Mouse (Mus musculus): ENCODE results near the gene Gas7. TPM values are rescaled to one million over a fixed set of nuclear protein-coding genes. Genes with fewer than 3 reads are reported as not detected.

The Gas7 gene
- polyA plus RNA-seq, 1 experiment from 2014 or later: 57.8 TPM

DNA sequence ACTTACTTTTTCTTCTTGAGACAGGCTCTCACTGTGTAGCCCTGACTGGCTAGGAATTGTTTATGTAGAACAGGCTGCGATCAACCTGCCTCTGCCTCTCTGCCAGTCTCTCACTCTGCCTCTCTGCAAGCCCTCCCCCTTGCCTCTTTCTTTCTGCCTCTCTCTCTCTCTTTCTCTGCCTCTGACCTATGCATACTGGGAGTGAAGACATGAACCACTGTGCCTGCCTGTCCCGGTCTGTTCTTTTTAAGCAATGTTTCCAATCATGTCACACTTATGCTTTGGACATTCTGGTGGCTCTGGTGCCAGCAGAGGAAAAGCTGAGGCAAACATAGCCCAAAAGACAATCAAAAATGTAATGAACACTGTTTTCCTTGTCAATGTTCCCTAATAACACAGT is 69.5 kb downstream of the Gas7 start:
- Histone ChIP-seq H3K9me3 (no peaks in the 10 kb centered on the region), H3K4me3 (no peak overlapping the region), H3K36me3 (no peaks in the 10 kb centered on the region), H3K4me1 (peaks cover 13% of the 10 kb centered on the region; the same call in 1 of the 2 replicates), H3K4me2 (replicated peaks) (no peak overlapping the region), H3K27me3 (no peaks in the 10 kb centered on the region), H3K27ac (replicated peaks) (no peak overlapping the region), H3K9ac (replicated peaks) (no peak overlapping the region)
- 45% methylated on average over 2 of the region's 2 CpGs for WGBS
- no peak for ATAC-seq (replicated peaks)

DNA sequence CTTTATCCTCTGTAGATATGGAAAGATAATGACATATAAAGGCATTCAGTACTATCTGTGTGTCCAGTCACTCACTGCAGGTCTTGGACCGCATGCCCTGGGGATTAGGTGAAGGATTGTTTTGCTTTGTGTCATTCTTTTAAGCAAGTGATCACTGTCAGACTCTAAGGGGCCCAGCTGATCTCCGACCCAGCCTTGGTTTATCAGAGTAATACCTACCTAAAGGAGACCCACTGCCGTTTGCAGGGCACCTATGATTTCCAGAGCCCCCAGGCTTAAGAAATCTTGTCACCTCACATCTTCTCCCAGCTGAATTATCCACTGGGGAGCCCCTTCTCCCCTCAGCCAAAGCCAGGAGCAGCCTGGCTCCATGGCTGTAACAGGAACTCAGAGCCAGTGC is 70.6 kb downstream of the Gas7 start:
- Histone ChIP-seq H3K36me3 (no peaks in the 10 kb centered on the region), H3K4me3 (no peak overlapping the region), H3K9ac (replicated peaks) (no peak overlapping the region), H3K9me3 (no peaks in the 10 kb centered on the region), H3K4me2 (replicated peaks) (no peak overlapping the region), H3K4me1 (peaks cover 13% of the 10 kb centered on the region; the same call in 1 of the 2 replicates), H3K27me3 (no peaks in the 10 kb centered on the region), H3K27ac (replicated peaks) (no peak overlapping the region)
- WGBS: 61% methylated on average over 3 of the region's 3 CpGs
- ATAC-seq (replicated peaks): no peak

DNA sequence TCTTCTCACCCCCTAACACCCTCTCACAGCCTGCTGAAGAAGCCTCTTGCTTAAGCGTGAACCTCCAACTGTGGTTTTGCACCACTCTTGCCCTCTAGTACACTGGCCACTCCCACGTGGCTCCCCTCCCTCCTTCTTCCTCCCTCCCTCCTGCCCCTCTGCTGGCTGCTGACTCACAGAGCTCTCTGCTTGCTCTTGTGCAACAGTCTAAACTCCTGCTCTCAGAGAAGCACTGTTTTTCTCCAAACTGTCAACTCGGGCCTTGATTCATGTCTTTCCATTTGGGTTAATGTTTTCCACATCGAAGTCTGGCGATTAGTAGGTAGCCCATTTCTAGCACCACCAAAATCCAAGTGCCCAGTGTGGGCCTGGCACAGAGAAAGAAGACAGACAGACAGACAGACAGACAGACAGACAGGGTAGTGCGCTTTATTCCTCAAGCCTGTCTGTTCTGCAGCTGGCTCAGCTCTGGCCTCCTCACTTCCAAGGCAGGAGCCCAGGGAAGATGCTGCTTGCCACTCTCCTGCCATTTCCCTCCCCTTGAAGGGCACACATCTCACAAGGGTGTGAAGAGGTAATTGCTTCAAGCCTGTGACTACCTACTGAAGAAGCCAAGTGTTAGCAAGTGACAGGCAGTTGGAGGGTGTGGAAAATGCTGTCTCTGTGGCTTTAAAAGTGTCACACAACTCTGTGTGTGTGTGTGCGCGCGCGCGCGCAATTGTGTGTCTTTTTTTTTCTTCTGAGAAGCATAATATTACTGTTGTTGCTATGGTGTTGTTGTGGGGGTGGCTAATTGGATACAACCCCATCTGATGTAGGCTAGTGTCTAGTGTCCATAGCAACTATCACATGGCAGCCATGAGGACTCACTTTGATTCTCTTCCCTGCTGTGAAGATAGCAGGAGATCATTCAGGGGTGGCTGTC is 71.6 kb downstream of the Gas7 start:
- H3K4me3 ChIP-seq: no peak overlapping the region
- no peak for ATAC-seq (replicated peaks)
- WGBS: 80% methylated on average over 12 of the region's 12 CpGs

DNA sequence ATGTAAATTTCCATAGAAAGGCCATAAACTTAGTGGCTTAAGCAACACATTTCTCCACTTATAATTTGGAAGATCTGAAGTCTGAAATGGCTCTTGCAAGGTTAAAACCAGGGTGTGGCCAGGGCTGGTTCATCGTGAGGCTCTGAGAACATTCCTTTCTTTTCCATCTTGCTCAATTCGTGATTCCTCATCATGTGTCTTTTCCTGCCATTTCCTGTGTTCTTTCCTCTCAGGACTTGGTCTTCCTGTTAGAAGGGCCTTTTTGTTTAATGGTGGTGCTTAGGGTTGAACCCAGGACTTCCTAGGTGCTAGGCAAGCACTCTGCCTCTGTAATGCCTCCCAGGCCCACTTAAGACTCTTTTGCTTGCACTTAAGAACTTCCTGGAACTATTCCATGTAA is 76.0 kb downstream of the Gas7 start:
- ATAC-seq (replicated peaks): no peak
- H3K36me3 ChIP-seq: no peaks in the 10 kb centered on the region
- no peak overlapping the region for H3K9ac ChIP-seq (replicated peaks)
- no peak overlapping the region for H3K4me2 ChIP-seq (replicated peaks)
- H3K4me1 ChIP-seq: peaks cover 7% of the 10 kb centered on the region; the same call in 1 of the 2 replicates
- WGBS: 89% methylated on average over 2 of the region's 2 CpGs
- H3K27me3 ChIP-seq: no peaks in the 10 kb centered on the region
- no peak overlapping the region for H3K4me3 ChIP-seq
- H3K27ac ChIP-seq (replicated peaks): no peak overlapping the region
- no peaks in the 10 kb centered on the region for H3K9me3 ChIP-seq

More for the DNA sequence above, 71.6 kb downstream of the Gas7 start:
- Histone ChIP-seq H3K9me3 (no peaks in the 10 kb centered on the region), H3K27me3 (no peaks in the 10 kb centered on the region), H3K9ac (replicated peaks) (no peak overlapping the region), H3K4me2 (replicated peaks) (no peak overlapping the region), H3K36me3 (no peaks in the 10 kb centered on the region), H3K4me1 (peaks cover 13% of the 10 kb centered on the region; the same call in 1 of the 2 replicates), H3K27ac (replicated peaks) (no peak overlapping the region)

DNA sequence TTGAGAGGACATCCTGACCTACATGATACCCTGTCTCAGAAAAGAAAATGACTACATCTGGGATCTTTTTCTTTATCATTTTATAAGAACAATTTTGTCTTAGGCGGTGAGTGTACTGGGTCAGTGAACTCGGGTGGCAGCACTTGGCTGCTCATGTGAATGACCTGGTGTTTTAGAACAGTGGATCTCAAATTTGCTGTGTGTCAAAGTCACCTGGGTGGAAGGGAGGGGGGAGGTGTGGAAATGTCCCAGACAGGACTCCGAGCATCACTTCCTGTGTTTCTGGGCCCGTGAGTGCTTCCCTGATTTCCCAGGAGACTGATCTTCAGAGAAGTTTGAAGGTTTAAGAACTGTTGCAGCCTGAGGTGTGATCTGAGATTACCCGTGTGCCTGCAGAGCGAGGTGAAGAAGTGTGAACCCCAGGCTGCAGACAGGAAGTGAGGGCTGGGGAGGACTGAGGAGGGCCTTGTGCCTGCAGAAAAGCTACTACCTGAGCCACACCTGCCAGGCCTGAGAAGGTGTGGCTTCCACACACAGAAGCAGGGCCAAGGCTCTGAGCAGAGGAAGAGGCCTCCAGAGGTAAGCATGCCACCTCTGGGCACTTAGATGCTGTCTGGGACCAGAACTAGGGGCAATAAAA is 76.8 kb downstream of the Gas7 start:
- peaks cover 2% of the 10 kb centered on the region; the same call in 1 of the 2 replicates for H3K4me1 ChIP-seq
- 88% methylated on average over 6 of the region's 6 CpGs for WGBS
- no peak overlapping the region for H3K27ac ChIP-seq (replicated peaks)
- H3K36me3 ChIP-seq: no peaks in the 10 kb centered on the region
- no peaks in the 10 kb centered on the region for H3K27me3 ChIP-seq
- no peaks in the 10 kb centered on the region for H3K9me3 ChIP-seq
- H3K4me3 ChIP-seq: no peak overlapping the region
- no peak overlapping the region for H3K4me2 ChIP-seq (replicated peaks)
- ATAC-seq (replicated peaks): no peak
- H3K9ac ChIP-seq (replicated peaks): no peak overlapping the region

DNA sequence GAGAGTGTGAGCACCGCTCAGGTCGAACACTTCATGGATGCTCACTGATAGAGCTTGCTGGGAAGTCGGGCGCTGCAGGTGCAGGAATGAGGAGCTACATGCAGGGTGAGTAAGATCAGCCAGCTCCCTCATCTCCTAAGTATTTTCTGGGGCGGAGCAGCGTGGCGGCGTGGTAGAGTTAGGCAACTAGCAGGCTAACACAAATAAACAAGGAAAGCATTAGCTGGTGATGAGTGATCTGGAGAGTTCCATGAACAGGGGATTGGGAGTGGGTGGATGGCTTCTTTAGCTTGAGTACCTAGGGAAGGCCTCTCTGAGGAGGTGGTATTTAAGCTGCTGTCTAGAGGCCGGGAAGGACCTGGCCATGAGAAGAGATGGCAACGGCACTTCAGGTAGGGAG is 77.5 kb downstream of the Gas7 start:
- no peaks in the 10 kb centered on the region for H3K36me3 ChIP-seq
- no peak overlapping the region for H3K27ac ChIP-seq (replicated peaks)
- 90% methylated on average over 10 of the region's 10 CpGs for WGBS
- no peaks in the 10 kb centered on the region for H3K9me3 ChIP-seq
- H3K9ac ChIP-seq (replicated peaks): no peak overlapping the region
- H3K4me2 ChIP-seq (replicated peaks): no peak overlapping the region
- no peak for ATAC-seq (replicated peaks)
- H3K27me3 ChIP-seq: no peaks in the 10 kb centered on the region
- no peaks in the 10 kb centered on the region for H3K4me1 ChIP-seq
- H3K4me3 ChIP-seq: no peak overlapping the region

DNA sequence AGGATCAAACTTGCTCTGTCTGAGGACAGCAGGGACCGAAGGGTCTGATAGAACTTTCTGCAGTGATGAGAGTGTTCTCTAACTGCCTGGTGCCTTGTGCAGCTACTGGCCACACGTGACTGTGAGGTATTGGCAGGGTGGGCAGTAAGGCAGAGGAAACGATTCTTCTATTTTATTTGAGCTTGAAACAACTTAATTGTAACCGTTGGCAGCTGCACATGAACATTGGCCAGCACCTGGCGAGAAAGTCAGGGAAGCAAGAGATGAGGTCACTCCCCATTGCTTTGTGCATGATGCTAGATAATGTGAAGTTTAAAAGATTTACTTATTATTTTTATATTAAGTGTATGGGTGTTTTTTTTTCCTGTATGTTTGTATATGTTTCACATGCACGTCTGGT is 77.9 kb downstream of the Gas7 start:
- Histone ChIP-seq H3K27me3 (no peaks in the 10 kb centered on the region), H3K4me3 (no peak overlapping the region)

DNA sequence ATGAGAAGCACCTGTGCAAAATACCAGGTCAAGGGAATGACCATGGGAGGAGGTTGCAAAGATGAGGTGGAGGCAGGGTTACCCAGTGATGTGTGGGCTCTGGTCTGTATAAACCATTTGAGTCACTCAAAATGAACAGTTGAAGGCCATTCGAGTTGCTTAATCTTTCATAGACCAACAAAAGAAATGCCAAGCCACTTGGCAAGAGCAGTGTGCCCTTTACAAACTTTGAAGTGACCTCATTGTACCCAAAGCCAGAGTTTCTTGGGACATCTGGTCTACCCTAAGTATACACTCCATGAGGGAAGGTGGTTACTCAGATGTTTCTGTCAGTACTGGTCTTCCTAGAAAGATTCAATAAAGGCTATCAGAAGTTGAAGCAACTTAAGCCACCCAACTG is 80.5 kb downstream of the Gas7 start:
- H3K27me3 ChIP-seq: no peaks in the 10 kb centered on the region
- H3K27ac ChIP-seq (replicated peaks): no peak overlapping the region
- 85% methylated on average over 1 of the region's 1 CpGs for WGBS
- no peaks in the 10 kb centered on the region for H3K36me3 ChIP-seq
- no peak overlapping the region for H3K4me3 ChIP-seq
- H3K4me1 ChIP-seq: no peaks in the 10 kb centered on the region
- no peak overlapping the region for H3K9ac ChIP-seq (replicated peaks)
- H3K9me3 ChIP-seq: no peaks in the 10 kb centered on the region
- H3K4me2 ChIP-seq (replicated peaks): no peak overlapping the region
- no peak for ATAC-seq (replicated peaks)

More for the DNA sequence above, 77.9 kb downstream of the Gas7 start:
- WGBS: 76% methylated on average over 6 of the region's 6 CpGs
- Histone ChIP-seq H3K4me1 (no peaks in the 10 kb centered on the region), H3K36me3 (no peaks in the 10 kb centered on the region), H3K9ac (replicated peaks) (no peak overlapping the region), H3K27ac (replicated peaks) (no peak overlapping the region), H3K9me3 (no peaks in the 10 kb centered on the region), H3K4me2 (replicated peaks) (no peak overlapping the region)
- ATAC-seq (replicated peaks): no peak

DNA sequence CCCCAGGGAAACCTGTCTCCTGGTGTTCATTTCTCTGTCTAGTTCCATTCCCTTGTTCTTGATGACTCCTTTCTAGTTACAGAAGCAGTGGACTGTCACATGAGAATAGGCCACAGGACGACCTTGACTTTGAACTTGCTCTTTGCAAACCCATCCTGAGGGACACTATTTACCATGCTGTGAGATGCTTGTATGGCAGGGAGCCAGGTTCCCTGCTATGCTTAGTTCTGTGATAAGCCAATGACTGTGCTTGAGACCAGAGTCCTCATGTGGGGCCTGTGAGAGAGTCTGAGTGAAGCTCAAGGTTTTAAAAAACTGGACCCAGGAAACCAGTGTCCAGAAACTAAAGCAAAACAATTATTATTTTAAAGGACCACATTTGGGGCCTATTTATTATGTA is 81.2 kb downstream of the Gas7 start:
- no peak overlapping the region for H3K27ac ChIP-seq (replicated peaks)
- no peaks in the 10 kb centered on the region for H3K27me3 ChIP-seq
- no peak for ATAC-seq (replicated peaks)
- H3K36me3 ChIP-seq: no peaks in the 10 kb centered on the region
- no peak overlapping the region for H3K4me3 ChIP-seq
- WGBS: 79% methylated on average over 1 of the region's 1 CpGs
- no peak overlapping the region for H3K9ac ChIP-seq (replicated peaks)
- H3K4me2 ChIP-seq (replicated peaks): no peak overlapping the region
- H3K4me1 ChIP-seq: no peaks in the 10 kb centered on the region
- no peaks in the 10 kb centered on the region for H3K9me3 ChIP-seq

DNA sequence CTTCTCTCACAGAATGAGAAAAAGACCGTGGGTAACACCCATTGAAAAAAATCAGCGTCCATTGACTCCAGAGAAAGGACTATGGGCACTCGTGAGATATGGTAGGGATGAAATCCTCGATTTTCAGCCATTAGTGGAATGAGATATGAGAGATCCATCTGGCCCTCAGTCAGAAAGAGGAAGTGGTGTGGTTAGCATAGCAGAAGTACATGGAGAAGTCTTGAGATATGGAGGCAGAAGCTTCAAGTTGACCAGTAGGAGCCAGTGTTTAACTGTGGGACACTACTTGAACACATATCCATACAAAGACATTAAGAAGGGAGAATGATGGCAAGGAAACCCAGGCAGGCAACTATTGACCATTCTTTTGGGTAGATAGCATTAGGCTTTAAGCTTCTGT is 82.1 kb downstream of the Gas7 start:
- H3K9ac ChIP-seq (replicated peaks): no peak overlapping the region
- WGBS: 87% methylated on average over 4 of the region's 4 CpGs
- no peaks in the 10 kb centered on the region for H3K27me3 ChIP-seq
- H3K9me3 ChIP-seq: no peaks in the 10 kb centered on the region
- no peak overlapping the region for H3K4me2 ChIP-seq (replicated peaks)
- no peaks in the 10 kb centered on the region for H3K4me1 ChIP-seq
- ATAC-seq (replicated peaks): no peak
- no peaks in the 10 kb centered on the region for H3K36me3 ChIP-seq
- no peak overlapping the region for H3K27ac ChIP-seq (replicated peaks)
- no peak overlapping the region for H3K4me3 ChIP-seq

DNA sequence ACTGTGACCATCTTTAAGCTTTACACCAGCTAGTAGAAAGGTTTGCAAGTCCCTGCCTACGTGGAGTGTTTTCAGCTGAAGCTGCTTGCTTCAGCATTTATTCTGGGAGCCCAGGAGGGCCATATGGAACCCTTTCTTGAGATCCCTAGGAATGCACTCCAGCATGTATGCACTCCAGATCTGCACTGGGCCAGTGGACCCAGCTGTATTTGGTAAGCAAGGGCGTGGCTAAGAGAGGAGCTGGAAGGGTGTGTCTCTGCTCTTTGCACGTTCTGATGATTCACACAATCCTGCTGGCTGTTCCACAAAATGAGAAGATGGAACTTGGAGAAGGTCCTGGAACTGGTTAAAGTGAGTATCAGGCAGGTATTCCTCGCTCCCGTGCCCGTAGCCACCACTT is 83.3 kb downstream of the Gas7 start:
- WGBS: 85% methylated on average over 6 of the region's 6 CpGs
- Histone ChIP-seq H3K27me3 (no peaks in the 10 kb centered on the region), H3K4me3 (no peak overlapping the region), H3K36me3 (no peaks in the 10 kb centered on the region), H3K27ac (replicated peaks) (no peak overlapping the region), H3K4me2 (replicated peaks) (no peak overlapping the region), H3K9me3 (no peaks in the 10 kb centered on the region), H3K9ac (replicated peaks) (no peak overlapping the region), H3K4me1 (no peaks in the 10 kb centered on the region)
- no peak for ATAC-seq (replicated peaks)

DNA sequence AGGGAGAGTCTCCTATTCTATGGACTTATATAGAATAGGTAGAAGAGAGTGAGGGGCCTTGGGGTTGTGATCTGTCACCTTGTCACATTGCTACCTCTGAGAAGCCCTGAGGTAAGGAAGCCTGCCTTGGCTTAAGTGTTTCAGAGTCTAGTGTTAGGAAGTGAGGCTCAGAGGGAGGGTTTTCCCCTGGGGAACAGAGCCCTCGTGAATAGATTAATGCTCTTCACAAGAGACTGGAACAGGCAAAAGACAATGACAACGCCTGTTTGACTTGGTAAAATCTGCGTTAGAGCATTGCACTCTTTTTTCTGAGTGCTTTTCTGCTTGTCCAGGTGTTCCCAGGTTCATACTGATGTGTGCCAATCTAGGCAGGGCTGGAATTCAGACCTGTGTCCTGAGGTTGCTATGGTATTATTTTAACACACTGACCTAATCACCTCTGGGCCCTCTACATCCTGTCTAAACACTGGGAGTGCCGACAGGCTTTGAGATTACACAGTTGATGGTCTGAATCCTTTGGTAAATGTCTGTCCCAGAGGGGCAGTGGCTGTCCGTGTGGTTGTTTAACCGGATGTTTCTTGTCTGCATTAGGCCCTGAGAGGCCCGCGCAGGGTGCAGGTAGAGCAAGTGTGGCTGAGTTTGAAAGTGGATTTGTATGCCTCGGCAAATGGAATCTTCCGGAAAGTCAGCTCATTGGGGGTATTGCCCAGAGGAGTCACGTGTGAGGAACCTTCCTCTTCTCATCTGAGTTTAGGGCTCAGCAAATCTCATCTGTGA is 89.6 kb downstream of the Gas7 start:
- Histone ChIP-seq H3K36me3 (no peaks in the 10 kb centered on the region), H3K27me3 (no peaks in the 10 kb centered on the region), H3K4me2 (replicated peaks) (no peak overlapping the region), H3K9me3 (no peaks in the 10 kb centered on the region), H3K4me3 (no peak overlapping the region), H3K27ac (replicated peaks) (no peak overlapping the region), H3K4me1 (peaks cover 8% of the 10 kb centered on the region; the same call in 1 of the 2 replicates), H3K9ac (replicated peaks) (no peak overlapping the region)
- no peak for ATAC-seq (replicated peaks)
- 77% methylated on average over 11 of the region's 11 CpGs for WGBS
